Mouse (Mus musculus): ENCODE results near the gene Palm3. TPM values are rescaled to one million over a fixed set of nuclear protein-coding genes. Genes with fewer than 3 reads are reported as not detected.

The Palm3 gene
- total RNA-seq, 2 experiments from 2014 or later, result 1.7 to 2.7 TPM

- DNase-seq (ENCODE audit: low spot score in 2 of 2), result no peak
- intact Hi-C loops (cut with DNase I), result no loop called here
These were observed 32.0 kb downstream of the Palm3 start for GRCm38 (mm10) chr8:84053229-84053628.

- intact Hi-C loops (cut with DNase I), result no loop called here
- no peak for DNase-seq (ENCODE audit: low spot score in 2 of 2)
These were observed 36.6 kb downstream of the Palm3 start for GRCm38 (mm10) chr8:84057827-84058226.

- no peak for DNase-seq (ENCODE audit: low spot score in 2 of 2)
- intact Hi-C loops (cut with DNase I), result no loop called here
These were observed 38.0 kb downstream of the Palm3 start for GRCm38 (mm10) chr8:84059226-84059625.

GRCm38 (mm10) chr8:84060245-84060644 is 39.0 kb downstream of the Palm3 start:
- DNase-seq (ENCODE audit: low spot score in 2 of 2), result no peak
- intact Hi-C loops (cut with DNase I), result no loop called here

GRCm38 (mm10) chr8:84063861-84064610 is 42.8 kb downstream of the Palm3 start:
- DNase-seq (ENCODE audit: low spot score in 2 of 2), result no peak
- intact Hi-C loops (cut with DNase I), result no loop called here

- intact Hi-C loops (cut with DNase I), result loop anchor here (5.0 kb wide), 1 partner anchor 53 kb away; the partner anchor contains the start of gene 2210011C24Rik
- no peak for DNase-seq (ENCODE audit: low spot score in 2 of 2)
These were observed 43.8 kb downstream of the Palm3 start, which contains the start of gene Gm10643 for GRCm38 (mm10) chr8:84065037-84065436. Gm10643 (minus strand) TSS chr8:84065137.

- intact Hi-C loops (cut with DNase I), result loop anchor here (5.0 kb wide), 1 partner anchor 53 kb away; the partner anchor contains the start of gene 2210011C24Rik
- no peak for DNase-seq (ENCODE audit: low spot score in 2 of 2)
These were observed 44.3 kb downstream of the Palm3 start for GRCm38 (mm10) chr8:84065457-84066072.

GRCm38 (mm10) chr8:84066291-84066930 is 45.1 kb downstream of the Palm3 start, which contains the start of gene Rfx1:
Rfx1 (plus strand) TSS chr8:84066834.
- intact Hi-C loops (cut with DNase I), result loop anchor here (5.0 kb wide), 1 partner anchor 54 kb away; the partner anchor contains the start of gene 2210011C24Rik
- DNase-seq (ENCODE audit: low spot score in 2 of 2), result peak; percentile 99 to 100

GRCm38 (mm10) chr8:84067047-84067573 is 45.8 kb downstream of the Palm3 start:
- intact Hi-C loops (cut with DNase I), result loop anchor here (5.0 kb wide), 1 partner anchor 55 kb away; the partner anchor contains the start of gene 2210011C24Rik
- peak; percentile 94 for DNase-seq (ENCODE audit: low spot score in 2 of 2)

- intact Hi-C loops (cut with DNase I), result loop anchor here (5.0 kb wide), 1 partner anchor 56 kb away; the partner anchor contains the start of gene 2210011C24Rik
These were observed 46.6 kb downstream of the Palm3 start for GRCm38 (mm10) chr8:84067911-84068310.

GRCm38 (mm10) chr8:84068316-84069035 is 47.2 kb downstream of the Palm3 start:
- intact Hi-C loops (cut with DNase I), result loop anchor here (5.0 kb wide), 1 partner anchor 56 kb away; the partner anchor contains the start of gene 2210011C24Rik
- DNase-seq (ENCODE audit: low spot score in 2 of 2), result no peak

More at GRCm38 (mm10) chr8:84067911-84068310, 46.6 kb downstream of the Palm3 start:
- DNase-seq (ENCODE audit: low spot score in 2 of 2), result no peak

GRCm38 (mm10) chr8:84069169-84069568 is 47.9 kb downstream of the Palm3 start:
- DNase-seq (ENCODE audit: low spot score in 2 of 2), result no peak
- intact Hi-C loops (cut with DNase I), result loop anchor here (5.0 kb wide), 1 partner anchor 57 kb away; the partner anchor contains the start of gene 2210011C24Rik

GRCm38 (mm10) chr8:84069750-84070149 is 48.5 kb downstream of the Palm3 start:
- intact Hi-C loops (cut with DNase I), result loop anchor here (5.0 kb wide), 1 partner anchor 57 kb away; the partner anchor contains the start of gene 2210011C24Rik

GRCm38 (mm10) chr8:84070241-84070640 is 49.0 kb downstream of the Palm3 start:
- no peak for DNase-seq (ENCODE audit: low spot score in 2 of 2)
- intact Hi-C loops (cut with DNase I), result no loop called here

More at GRCm38 (mm10) chr8:84069750-84070149, 48.5 kb downstream of the Palm3 start:
- DNase-seq (ENCODE audit: low spot score in 2 of 2), result no peak

GRCm38 (mm10) chr8:84070667-84071066 is 49.4 kb downstream of the Palm3 start:
- peak; percentile 60 to 72 for DNase-seq (ENCODE audit: low spot score in 2 of 2)

GRCm38 (mm10) chr8:84071921-84072320 is 50.6 kb downstream of the Palm3 start:
- intact Hi-C loops (cut with DNase I), result no loop called here
- no peak for DNase-seq (ENCODE audit: low spot score in 2 of 2)

More at GRCm38 (mm10) chr8:84070667-84071066, 49.4 kb downstream of the Palm3 start:
- intact Hi-C loops (cut with DNase I), result no loop called here

GRCm38 (mm10) chr8:84072321-84072720 is 51.0 kb downstream of the Palm3 start:
- intact Hi-C loops (cut with DNase I), result no loop called here
- no peak for DNase-seq (ENCODE audit: low spot score in 2 of 2)

GRCm38 (mm10) chr8:84073230-84073976 is 52.1 kb downstream of the Palm3 start:
- no peak for DNase-seq (ENCODE audit: low spot score in 2 of 2)
- intact Hi-C loops (cut with DNase I), result no loop called here

All from left cerebral cortex, postnatal 36 days (tissue).